ENCODE assay signal across 8 mouse cellular contexts in the genomic region with DNA sequence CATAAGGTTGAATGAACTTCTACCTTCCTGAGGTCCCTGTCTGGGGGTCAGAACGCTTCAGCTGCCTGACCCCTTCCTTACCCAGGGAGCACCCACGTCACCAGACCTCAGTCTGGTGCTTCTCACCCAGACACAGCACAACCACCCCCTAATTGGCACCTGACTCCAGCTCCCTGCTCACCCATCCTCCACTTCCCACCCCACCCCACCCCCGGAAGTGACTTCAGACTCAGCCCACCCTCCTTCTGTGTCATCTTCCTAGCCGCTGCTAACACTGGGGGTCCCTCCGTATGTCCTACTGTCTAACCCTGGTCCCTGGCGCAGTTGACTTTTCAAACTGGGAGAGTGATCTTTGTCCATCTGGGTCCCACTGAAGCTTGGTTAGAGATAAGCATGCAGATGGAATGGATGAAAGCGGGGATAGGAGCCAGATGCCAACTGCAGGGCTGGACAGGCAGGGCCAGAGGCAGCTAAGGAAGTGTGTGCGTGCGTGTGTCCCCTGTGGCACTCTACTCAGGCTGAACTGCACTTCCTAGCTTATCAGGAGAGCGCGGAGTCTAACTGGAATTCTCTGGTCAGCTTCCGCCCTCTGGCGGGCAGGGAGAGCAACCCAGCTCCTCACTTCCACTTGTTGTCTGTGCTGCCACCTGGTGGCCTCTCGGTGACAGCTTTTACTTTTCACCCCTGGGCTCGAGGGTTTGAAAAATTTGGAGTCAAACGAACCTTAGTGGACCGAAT. TPM values are rescaled to one million over a fixed set of nuclear protein-coding genes. Genes with fewer than 3 reads are reported as not detected.
DNase-seq lines count a peak whose midpoint lies in the region; ATAC-seq and TF ChIP-seq lines count a peak whose summit lies in the region.

No protein-coding gene starts in this region.

- no peak overlapping the region for H3K27ac ChIP-seq in embryonic fibroblast, embryonic 13.5 days (ENCODE audit: insufficient read depth, low read length)
- peak overlapping the region; percentile 52 for H3K27ac ChIP-seq in heart, embryonic 10.5 days
- H3K27ac ChIP-seq in kidney, embryonic 14.5 days (ENCODE audit: low read depth, low read length), result no peak overlapping the region
- no peak overlapping the region for H3K27ac ChIP-seq in limb, embryonic 14.5 days (replicated peaks; ENCODE audit: low read depth, low read length)
- H3K27ac ChIP-seq in midbrain, postnatal 0 days (ENCODE audit: low read depth, low read length), result no peak overlapping the region

- no peaks in the 10 kb centered on the region for H3K27me3 ChIP-seq in C2C12 (ENCODE audit: control insufficient read depth, insufficient read depth, insufficient read length)
- H3K27me3 ChIP-seq in heart, embryonic 10.5 days (ENCODE audit: insufficient read depth, poor library complexity, severe bottlenecking), result no peaks in the 10 kb centered on the region
- H3K27me3 ChIP-seq in kidney, embryonic 14.5 days (ENCODE audit: control insufficient read depth, insufficient read depth, low read length), result no peaks in the 10 kb centered on the region
- no peaks in the 10 kb centered on the region for H3K27me3 ChIP-seq in limb, embryonic 14.5 days (ENCODE audit: control insufficient read depth, insufficient read depth, low read length)
- H3K27me3 ChIP-seq in midbrain, postnatal 0 days (ENCODE audit: insufficient read depth, low read length), result no peaks in the 10 kb centered on the region

- WGBS in heart, embryonic 10.5 days, result 14% methylated on average over 17 of the region's 17 CpGs
- 16% methylated on average over 17 of the region's 17 CpGs for WGBS in kidney, embryonic 14.5 days
- 19% methylated on average over 17 of the region's 17 CpGs for WGBS in limb, embryonic 14.5 days
- 14% methylated on average over 17 of the region's 17 CpGs for WGBS in midbrain, postnatal 0 days

- peak; percentile 92 for ATAC-seq in kidney, embryonic 14.5 days (ENCODE audit: low FRiP score, low TSS enrichment)
- ATAC-seq in limb, embryonic 14.5 days (ENCODE audit: low FRiP score, low read depth), result peak; percentile 83
- ATAC-seq in midbrain, postnatal 0 days (ENCODE audit: low FRiP score), result peak; percentile 90

- H3K79me3 ChIP-seq in C2C12 (ENCODE audit: low read depth), result no peaks in the 10 kb centered on the region

- H3K4me2 ChIP-seq in kidney, embryonic 14.5 days (replicated peaks; ENCODE audit: low read depth, low read length), result peak overlapping the region; percentile 38
- peak overlapping the region; percentile 36 for H3K4me2 ChIP-seq in limb, embryonic 14.5 days (replicated peaks; ENCODE audit: low read depth, low read length, severe bottlenecking)
- H3K4me2 ChIP-seq in midbrain, postnatal 0 days (ENCODE audit: low read depth, low read length, poor library complexity, severe bottlenecking), result peak overlapping the region; percentile 42

- H3K79me2 ChIP-seq in C2C12 (ENCODE audit: control insufficient read depth, insufficient read depth), result no peaks in the 10 kb centered on the region

- no peaks in the 10 kb centered on the region for H3K36me3 ChIP-seq in C2C12 (ENCODE audit: control insufficient read depth, insufficient read depth)
- H3K36me3 ChIP-seq in heart, embryonic 10.5 days, result no peaks in the 10 kb centered on the region
- H3K36me3 ChIP-seq in kidney, embryonic 14.5 days (ENCODE audit: control insufficient read depth, insufficient read depth, low read length), result no peaks in the 10 kb centered on the region
- no peaks in the 10 kb centered on the region for H3K36me3 ChIP-seq in limb, embryonic 14.5 days (ENCODE audit: control insufficient read depth, insufficient read depth, low read length)
- no peaks in the 10 kb centered on the region for H3K36me3 ChIP-seq in midbrain, postnatal 0 days (ENCODE audit: insufficient read depth, low read length)

- DNase-seq in brain, adult 2 months (ENCODE audit: low read depth, low spot score), result peak; percentile 96
- DNase-seq in heart, embryonic 10.5 days (ENCODE audit: low spot score), result peak; percentile 96
- DNase-seq in limb, embryonic 14.5 days (ENCODE audit: low spot score), result peak; percentile 96
- peak; percentile 97 for DNase-seq in midbrain, postnatal 0 days (ENCODE audit: low spot score)
- DNase-seq in spleen, postnatal 10 days (ENCODE audit: low spot score in 2 of 2), result peak; percentile 59 to 89

- peak; percentile 98 for TF ChIP-seq CTCF in C2C12 (IDR thresholded peaks at IDR 0.05; ENCODE audit: control insufficient read depth, insufficient read depth, insufficient read length)
- peak; percentile 95 for TF ChIP-seq CTCF in embryonic fibroblast, embryonic 13.5 days (IDR thresholded peaks at IDR 0.05; ENCODE audit: borderline replicate concordance, insufficient read depth, low read length)
- TF ChIP-seq CTCF in midbrain, postnatal 0 days (IDR thresholded peaks at IDR 0.05), result peak; percentile 100

- H3ac ChIP-seq in C2C12 (ENCODE audit: control insufficient read depth, insufficient read length, low read depth), result no peak overlapping the region

- H3K4me3 ChIP-seq in C2C12 (ENCODE audit: insufficient read depth, poor library complexity, severe bottlenecking), result no peak overlapping the region
- H3K4me3 ChIP-seq in embryonic fibroblast, embryonic 13.5 days (ENCODE audit: insufficient read depth, low read length), result no peak overlapping the region
- peak overlapping the region; percentile 36; the same call in 1 of the 2 replicates for H3K4me3 ChIP-seq in heart, embryonic 10.5 days
- H3K4me3 ChIP-seq in kidney, embryonic 14.5 days (ENCODE audit: low read length), result no peak overlapping the region
- H3K4me3 ChIP-seq in limb, embryonic 14.5 days (replicated peaks; ENCODE audit: low read length), result peak overlapping the region; percentile 6
- H3K4me3 ChIP-seq in midbrain, postnatal 0 days (ENCODE audit: low read depth, low read length), result peak overlapping the region; percentile 9; the same call in 1 of the 2 replicates

- no peak for TF ChIP-seq POLR2A in embryonic fibroblast, embryonic 13.5 days (IDR thresholded peaks at IDR 0.05; ENCODE audit: low read depth, low read length)
- TF ChIP-seq POLR2A in limb, embryonic 14.5 days (IDR thresholded peaks at IDR 0.05; ENCODE audit: borderline replicate concordance, extremely low read depth, insufficient read depth, insufficient read length), result no peak

- peaks cover 3% of the 10 kb centered on the region for H3K4me1 ChIP-seq in embryonic fibroblast, embryonic 13.5 days (ENCODE audit: control insufficient read depth, insufficient read depth, low read length)
- peaks cover 26% of the 10 kb centered on the region; the same call in 1 of the 2 replicates for H3K4me1 ChIP-seq in heart, embryonic 10.5 days
- 0 out of 2 replicates have a peak, but pooled peaks cover 6% of the 10 kb centered on the region for H3K4me1 ChIP-seq in kidney, embryonic 14.5 days (ENCODE audit: control insufficient read depth, insufficient read depth, low read length)
- H3K4me1 ChIP-seq in limb, embryonic 14.5 days (ENCODE audit: control insufficient read depth, insufficient read depth, low read length), result no peaks in the 10 kb centered on the region
- H3K4me1 ChIP-seq in midbrain, postnatal 0 days (ENCODE audit: insufficient read depth, low read length), result no peaks in the 10 kb centered on the region

- H3K9ac ChIP-seq in kidney, embryonic 14.5 days (ENCODE audit: low read depth, low read length), result peak overlapping the region; percentile 40; the same call in 1 of the 2 replicates
- peak overlapping the region; percentile 1; the same call in 1 of the 2 replicates for H3K9ac ChIP-seq in limb, embryonic 14.5 days (ENCODE audit: low read depth, low read length, severe bottlenecking)
- no peak overlapping the region for H3K9ac ChIP-seq in midbrain, postnatal 0 days (replicated peaks; ENCODE audit: low read length, poor library complexity, severe bottlenecking)

- H3K9me3 ChIP-seq in heart, embryonic 10.5 days, result no peaks in the 10 kb centered on the region
- H3K9me3 ChIP-seq in kidney, embryonic 14.5 days (ENCODE audit: control insufficient read depth, low read length), result no peaks in the 10 kb centered on the region
- H3K9me3 ChIP-seq in limb, embryonic 14.5 days (ENCODE audit: control insufficient read depth, low read length), result no peaks in the 10 kb centered on the region
- H3K9me3 ChIP-seq in midbrain, postnatal 0 days (ENCODE audit: low read length), result no peaks in the 10 kb centered on the region

TF ChIP-seq in C2C12, 6 proteins besides CTCF, POLR2A, EP300 and RAD21:
- TF ChIP-seq MYOD1 (IDR thresholded peaks at IDR 0.05; ENCODE audit: control insufficient read depth, insufficient read length, low read depth) (no peak), MAX (IDR thresholded peaks at IDR 0.05) (peak; percentile 33)

RNA-seq across cellular contexts. Expression of gene Dhcr24, which starts 31.3 kb away (rescaled TPM):
- polyA plus RNA-seq in C2C12 (2012; fragmentation: generic; extraction: Trizol), result 113 TPM
- 39.3 and 48.9 TPM in 2 replicates for polyA plus RNA-seq in embryonic fibroblast, embryonic 13.5 days (2011; ENCODE audit: insufficient read length, low read depth, missing spikeins)
- 6.1 and 9.7 TPM in 2 replicates for polyA plus RNA-seq in heart, embryonic 10.5 days (2016; fragmentation: Nextera tagmentation; extraction: Ambion mirVana)
- 21.4 and 29.5 TPM in 2 replicates for polyA plus RNA-seq in kidney, embryonic 14.5 days (2014; fragmentation: Nextera tagmentation; extraction: Ambion mirVana)
- 57.6 and 66.1 TPM in 2 replicates for polyA plus RNA-seq in limb, embryonic 14.5 days (2012; rRNA removed)
- polyA plus RNA-seq in limb, embryonic 14.5 days (2014; fragmentation: Nextera tagmentation; extraction: Ambion mirVana), result 19.3 and 19.4 TPM in 2 replicates
- 107 and 139 TPM in 2 replicates for total RNA-seq in midbrain, postnatal 0 days (2014; rRNA removed)
- polyA plus RNA-seq in midbrain, postnatal 0 days (2015; fragmentation: Nextera tagmentation; extraction: Ambion mirVana), result 8.0 and 8.1 TPM in 2 replicates

RNA-seq across cellular contexts. Expression of gene Bsnd, which starts 37.5 kb away (rescaled TPM):
- polyA plus RNA-seq in C2C12 (2012; fragmentation: generic; extraction: Trizol), result not detected
- not detected in 2 replicates for polyA plus RNA-seq in embryonic fibroblast, embryonic 13.5 days (2011; ENCODE audit: insufficient read length, low read depth, missing spikeins)
- polyA plus RNA-seq in heart, embryonic 10.5 days (2016; fragmentation: Nextera tagmentation; extraction: Ambion mirVana), result 0.05 TPM in 1 of 2 replicates, not detected in the other
- polyA plus RNA-seq in kidney, embryonic 14.5 days (2014; fragmentation: Nextera tagmentation; extraction: Ambion mirVana), result 2.1 and 4.8 TPM in 2 replicates
- polyA plus RNA-seq in limb, embryonic 14.5 days (2012; rRNA removed), result not detected in 2 replicates
- not detected in 2 replicates for polyA plus RNA-seq in limb, embryonic 14.5 days (2014; fragmentation: Nextera tagmentation; extraction: Ambion mirVana)
- 0.09 TPM in 1 of 2 replicates, not detected in the other for total RNA-seq in midbrain, postnatal 0 days (2014; rRNA removed)
- polyA plus RNA-seq in midbrain, postnatal 0 days (2015; fragmentation: Nextera tagmentation; extraction: Ambion mirVana), result not detected in 2 replicates

Comparison
In these comparisons a context has a peak if more than half of its experiments do, and no peak if none do; other contexts are left out.
1. H3K4me3 ChIP-seq: peak in heart, embryonic 10.5 days (single experiment), limb, embryonic 14.5 days (single experiment) and midbrain, postnatal 0 days (single experiment); none in C2C12 (single experiment), embryonic fibroblast, embryonic 13.5 days (single experiment) and kidney, embryonic 14.5 days (single experiment).
2. Peak in every context shown above with its lines, with median percentiles within 50 percentile points of each other: CTCF ChIP-seq, DNase-seq, ATAC-seq and H3K4me2 ChIP-seq.